Mouse (Mus musculus) brain, embryonic 14.5 days (tissue): ENCODE measurements around the gene Cstb.

Experiments used
- CTCF ChIP-seq: fragments of 200-500 bp; IDR thresholded peaks from 2 replicates; pipeline ENCODE4 v1.5.1; 2012; ENCODE audit warnings: inconsistent platforms, mild to moderate bottlenecking, moderate library complexity, borderline replicate concordance; ENCODE audit not compliant: insufficient read depth, insufficient read length; ENCODE audit errors: extremely low read depth
- POLR2A ChIP-seq: fragments of 200-500 bp; IDR thresholded peaks from 2 replicates; pipeline ENCODE4 v1.6.1; 2012; ENCODE audit warnings: mild to moderate bottlenecking, inconsistent platforms, borderline replicate concordance; ENCODE audit not compliant: poor library complexity, insufficient read depth, insufficient read length, severe bottlenecking; ENCODE audit errors: extremely low read depth

GRCm38 (mm10) chr10:78428070-78428469 is 2.6 kb downstream of the Cstb start:
- TF ChIP-seq POLR2A (no peak), CTCF (no peak)
